In the genomic region with DNA sequence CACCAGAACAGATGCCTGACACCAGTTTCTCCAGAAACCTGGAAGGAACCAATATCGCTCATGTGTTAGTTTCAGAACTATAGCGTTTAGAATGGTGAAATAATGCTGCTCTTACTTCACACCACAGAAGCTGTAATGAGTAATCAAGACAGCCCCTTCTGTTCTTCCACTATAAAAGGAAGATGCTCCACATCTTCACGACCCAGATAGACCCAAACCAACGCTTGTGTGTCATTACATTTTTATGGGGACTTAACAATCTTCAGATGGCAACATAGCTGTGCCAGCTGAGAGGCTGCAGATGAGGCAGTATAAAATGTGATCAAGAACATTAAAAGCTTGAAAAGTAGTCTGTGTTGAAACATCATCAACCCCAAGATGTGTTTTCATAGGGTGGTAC, we compare ENCODE assay signal across 13 mouse cellular contexts.
"Had no signal": no experiment of that assay in that cellular context is flagged by ENCODE, and none has a peak within 500 bp of the region (broad histone marks: within the 10 kb centered on the region; RNA-seq: fewer than 3 reads in every experiment).

No protein-coding gene starts in this region.

- DNase-seq: lung, adult 18-20 months; lung, embryonic 14.5 days; lung, postnatal 10 days; lung, postnatal 4 days; retina, postnatal 1 day; right cerebral cortex, postnatal 25 days; right cerebral cortex, postnatal 4 days; spleen, adult 18-20 months; thymus, adult 2 months; thymus, postnatal 25 days had no signal

- ATAC-seq: liver, embryonic 12.5 days; midbrain, embryonic 13.5 days; midbrain, embryonic 15.5 days had no signal
